Mouse (Mus musculus) brain, embryonic 14.5 days (tissue): Measurements from ENCODE around the gene Slc6a20a.

Experiments used
- CTCF ChIP-seq: fragments of 200-500 bp; IDR thresholded peaks from 2 replicates; pipeline ENCODE4 v1.5.1; 2012; ENCODE audit warnings: inconsistent platforms, mild to moderate bottlenecking, moderate library complexity, borderline replicate concordance; ENCODE audit not compliant: insufficient read depth, insufficient read length; ENCODE audit errors: extremely low read depth
- POLR2A ChIP-seq: fragments of 200-500 bp; IDR thresholded peaks from 2 replicates; pipeline ENCODE4 v1.6.1; 2012; ENCODE audit warnings: mild to moderate bottlenecking, inconsistent platforms, borderline replicate concordance; ENCODE audit not compliant: poor library complexity, insufficient read depth, insufficient read length, severe bottlenecking; ENCODE audit errors: extremely low read depth

GRCm38 (mm10) chr9:123683704-123684103 lies 5.0 kb upstream of the Slc6a20a start:
- TF ChIP-seq CTCF (no peak), POLR2A (no peak)
